Mouse (Mus musculus): ENCODE data around the gene Dhrs7c. TPM values are rescaled to one million over a fixed set of nuclear protein-coding genes. Genes with fewer than 3 reads are reported as not detected.

Gene Dhrs7c
- polyA plus RNA-seq, 1 experiment from 2014 or later, result not detected

- Histone ChIP-seq H3K27me3 (ENCODE audit: control insufficient read depth, insufficient read depth, low read length) (no peaks in the 10 kb centered on the region), H3K36me3 (replicated peaks; ENCODE audit: control insufficient read depth, insufficient read depth) (no peaks in the 10 kb centered on the region), H3K4me2 (replicated peaks) (no peak overlapping the region), H3K9me3 (ENCODE audit: control insufficient read depth, low read length) (no peaks in the 10 kb centered on the region), H3K27ac (no peak overlapping the region), H3K4me3 (replicated peaks; ENCODE audit: low read length) (no peak overlapping the region), H3K4me1 (replicated peaks; ENCODE audit: control insufficient read depth, insufficient read depth, low read length) (no peaks in the 10 kb centered on the region), H3K9ac (no peak overlapping the region)
- ATAC-seq (ENCODE audit: low FRiP score) (no peak), DNase-seq (ENCODE audit: low spot score) (no peak)
- 86% methylated on average over 6 of the region's 6 CpGs for WGBS
Observed at GRCm38 (mm10) chr11:67829530-67829929, 31.5 kb downstream of the Dhrs7c start.

GRCm38 (mm10) chr11:67831820-67832219 lies 33.8 kb downstream of the Dhrs7c start:
- 79% methylated on average over 5 of the region's 5 CpGs for WGBS
- Histone ChIP-seq H3K4me1 (replicated peaks; ENCODE audit: control insufficient read depth, insufficient read depth, low read length) (no peaks in the 10 kb centered on the region), H3K4me2 (replicated peaks) (no peak overlapping the region), H3K4me3 (replicated peaks; ENCODE audit: low read length) (no peak overlapping the region), H3K36me3 (replicated peaks; ENCODE audit: control insufficient read depth, insufficient read depth) (no peaks in the 10 kb centered on the region), H3K9me3 (ENCODE audit: control insufficient read depth, low read length) (no peaks in the 10 kb centered on the region), H3K27me3 (ENCODE audit: control insufficient read depth, insufficient read depth, low read length) (no peaks in the 10 kb centered on the region), H3K27ac (no peak overlapping the region), H3K9ac (no peak overlapping the region)
- ATAC-seq (ENCODE audit: low FRiP score), result no peak
- no peak for DNase-seq (ENCODE audit: low spot score)

- no peak overlapping the region for H3K9ac ChIP-seq
- H3K4me1 ChIP-seq (replicated peaks; ENCODE audit: control insufficient read depth, insufficient read depth, low read length), result no peaks in the 10 kb centered on the region
- H3K9me3 ChIP-seq (ENCODE audit: control insufficient read depth, low read length), result no peaks in the 10 kb centered on the region
- H3K36me3 ChIP-seq (replicated peaks; ENCODE audit: control insufficient read depth, insufficient read depth), result no peaks in the 10 kb centered on the region
- ATAC-seq (ENCODE audit: low FRiP score) (no peak), DNase-seq (ENCODE audit: low spot score) (no peak)
- H3K27ac ChIP-seq, result no peak overlapping the region
- H3K4me2 ChIP-seq (replicated peaks), result no peak overlapping the region
- no peaks in the 10 kb centered on the region for H3K27me3 ChIP-seq (ENCODE audit: control insufficient read depth, insufficient read depth, low read length)
- WGBS, result 96% methylated on average over 10 of the region's 10 CpGs
- H3K4me3 ChIP-seq (replicated peaks; ENCODE audit: low read length), result no peak overlapping the region
Observed at GRCm38 (mm10) chr11:67835408-67836078, 37.6 kb downstream of the Dhrs7c start.

- Histone ChIP-seq H3K27ac (no peak overlapping the region), H3K36me3 (replicated peaks; ENCODE audit: control insufficient read depth, insufficient read depth) (no peaks in the 10 kb centered on the region), H3K9me3 (ENCODE audit: control insufficient read depth, low read length) (no peaks in the 10 kb centered on the region), H3K4me2 (replicated peaks) (no peak overlapping the region), H3K9ac (no peak overlapping the region), H3K4me1 (replicated peaks; ENCODE audit: control insufficient read depth, insufficient read depth, low read length) (no peaks in the 10 kb centered on the region), H3K4me3 (replicated peaks; ENCODE audit: low read length) (no peak overlapping the region), H3K27me3 (ENCODE audit: control insufficient read depth, insufficient read depth, low read length) (no peaks in the 10 kb centered on the region)
- ATAC-seq (ENCODE audit: low FRiP score) (no peak), DNase-seq (ENCODE audit: low spot score) (no peak)
- WGBS, result 94% methylated on average over 1 of the region's 1 CpGs
Observed at GRCm38 (mm10) chr11:67839810-67840209, 41.8 kb downstream of the Dhrs7c start.

GRCm38 (mm10) chr11:67845193-67845592 lies 47.2 kb downstream of the Dhrs7c start:
- Histone ChIP-seq H3K36me3 (replicated peaks; ENCODE audit: control insufficient read depth, insufficient read depth) (no peaks in the 10 kb centered on the region), H3K9ac (no peak overlapping the region), H3K4me2 (replicated peaks) (no peak overlapping the region), H3K4me1 (replicated peaks; ENCODE audit: control insufficient read depth, insufficient read depth, low read length) (no peaks in the 10 kb centered on the region), H3K4me3 (replicated peaks; ENCODE audit: low read length) (no peak overlapping the region), H3K27ac (no peak overlapping the region), H3K9me3 (ENCODE audit: control insufficient read depth, low read length) (no peaks in the 10 kb centered on the region), H3K27me3 (ENCODE audit: control insufficient read depth, insufficient read depth, low read length) (no peaks in the 10 kb centered on the region)
- WGBS, result 85% methylated on average over 4 of the region's 4 CpGs
- DNase-seq (ENCODE audit: low spot score), result no peak
- no peak for ATAC-seq (ENCODE audit: low FRiP score)

- no peak overlapping the region for H3K9ac ChIP-seq
- H3K9me3 ChIP-seq (ENCODE audit: control insufficient read depth, low read length), result no peaks in the 10 kb centered on the region
- H3K27ac ChIP-seq, result no peak overlapping the region
- no peak overlapping the region for H3K4me2 ChIP-seq (replicated peaks)
- H3K27me3 ChIP-seq (ENCODE audit: control insufficient read depth, insufficient read depth, low read length), result no peaks in the 10 kb centered on the region
- WGBS, result 65% methylated on average over 5 of the region's 5 CpGs
- H3K36me3 ChIP-seq (replicated peaks; ENCODE audit: control insufficient read depth, insufficient read depth), result no peaks in the 10 kb centered on the region
- no peak overlapping the region for H3K4me3 ChIP-seq (replicated peaks; ENCODE audit: low read length)
- no peaks in the 10 kb centered on the region for H3K4me1 ChIP-seq (replicated peaks; ENCODE audit: control insufficient read depth, insufficient read depth, low read length)
- ATAC-seq (ENCODE audit: low FRiP score) (no peak), DNase-seq (ENCODE audit: low spot score) (no peak)
Observed at GRCm38 (mm10) chr11:67851770-67852169, 53.8 kb downstream of the Dhrs7c start.

GRCm38 (mm10) chr11:67853996-67854395 lies 56.0 kb downstream of the Dhrs7c start:
- no peak overlapping the region for H3K9ac ChIP-seq
- H3K4me3 ChIP-seq (replicated peaks; ENCODE audit: low read length), result no peak overlapping the region
- DNase-seq (ENCODE audit: low spot score) (no peak), ATAC-seq (ENCODE audit: low FRiP score) (no peak)
- H3K4me1 ChIP-seq (replicated peaks; ENCODE audit: control insufficient read depth, insufficient read depth, low read length), result no peaks in the 10 kb centered on the region
- no peak overlapping the region for H3K4me2 ChIP-seq (replicated peaks)
- H3K27me3 ChIP-seq (ENCODE audit: control insufficient read depth, insufficient read depth, low read length), result no peaks in the 10 kb centered on the region
- H3K9me3 ChIP-seq (ENCODE audit: control insufficient read depth, low read length), result no peaks in the 10 kb centered on the region
- no peaks in the 10 kb centered on the region for H3K36me3 ChIP-seq (replicated peaks; ENCODE audit: control insufficient read depth, insufficient read depth)
- H3K27ac ChIP-seq, result no peak overlapping the region
- 54% methylated on average over 6 of the region's 6 CpGs for WGBS

- no peak overlapping the region for H3K9ac ChIP-seq
- no peak overlapping the region for H3K27ac ChIP-seq
- H3K4me3 ChIP-seq (replicated peaks; ENCODE audit: low read length), result no peak overlapping the region
- ATAC-seq (ENCODE audit: low FRiP score), result no peak
- WGBS, result 44% methylated on average over 2 of the region's 2 CpGs
- no peak overlapping the region for H3K4me2 ChIP-seq (replicated peaks)
- no peaks in the 10 kb centered on the region for H3K4me1 ChIP-seq (replicated peaks; ENCODE audit: control insufficient read depth, insufficient read depth, low read length)
- no peaks in the 10 kb centered on the region for H3K36me3 ChIP-seq (replicated peaks; ENCODE audit: control insufficient read depth, insufficient read depth)
- no peak for DNase-seq (ENCODE audit: low spot score)
- no peaks in the 10 kb centered on the region for H3K9me3 ChIP-seq (ENCODE audit: control insufficient read depth, low read length)
- H3K27me3 ChIP-seq (ENCODE audit: control insufficient read depth, insufficient read depth, low read length), result no peaks in the 10 kb centered on the region
Observed at GRCm38 (mm10) chr11:67855035-67855434, 57.0 kb downstream of the Dhrs7c start.

- Histone ChIP-seq H3K4me3 (replicated peaks; ENCODE audit: low read length) (no peak overlapping the region), H3K9me3 (ENCODE audit: control insufficient read depth, low read length) (no peaks in the 10 kb centered on the region), H3K27ac (no peak overlapping the region), H3K27me3 (ENCODE audit: control insufficient read depth, insufficient read depth, low read length) (no peaks in the 10 kb centered on the region), H3K36me3 (replicated peaks; ENCODE audit: control insufficient read depth, insufficient read depth) (no peaks in the 10 kb centered on the region), H3K9ac (no peak overlapping the region), H3K4me2 (replicated peaks) (no peak overlapping the region), H3K4me1 (replicated peaks; ENCODE audit: control insufficient read depth, insufficient read depth, low read length) (peaks cover 4% of the 10 kb centered on the region; the same call in 1 of the 2 replicates)
- no peak for ATAC-seq (ENCODE audit: low FRiP score)
- WGBS, result 96% methylated on average over 9 of the region's 9 CpGs
- DNase-seq (ENCODE audit: low spot score), result no peak
Observed at GRCm38 (mm10) chr11:67858518-67858917, 60.5 kb downstream of the Dhrs7c start.
